Mouse (Mus musculus) G1E-ER4 (cell line): ENCODE measurements around the gene Enox1. TPM values are rescaled to one million over a fixed set of nuclear protein-coding genes. Genes with fewer than 3 reads are reported as not detected.

Experiments
- GATA1 ChIP-seq: IDR thresholded peaks from one replicate; pipeline ENCODE4 v1.8.0; 2012; ENCODE audit warnings: low read length, inconsistent platforms
- polyA plus RNA-seq: library from polyadenylated mRNA; stranded (reverse); fragments of >175 nt; gene quantifications from 2 replicates; pipeline ENCODE4 v1.2.3, GENCODE M21; 2012

The Enox1 gene
- polyA plus RNA-seq, 1 experiment = not detected

DNA sequence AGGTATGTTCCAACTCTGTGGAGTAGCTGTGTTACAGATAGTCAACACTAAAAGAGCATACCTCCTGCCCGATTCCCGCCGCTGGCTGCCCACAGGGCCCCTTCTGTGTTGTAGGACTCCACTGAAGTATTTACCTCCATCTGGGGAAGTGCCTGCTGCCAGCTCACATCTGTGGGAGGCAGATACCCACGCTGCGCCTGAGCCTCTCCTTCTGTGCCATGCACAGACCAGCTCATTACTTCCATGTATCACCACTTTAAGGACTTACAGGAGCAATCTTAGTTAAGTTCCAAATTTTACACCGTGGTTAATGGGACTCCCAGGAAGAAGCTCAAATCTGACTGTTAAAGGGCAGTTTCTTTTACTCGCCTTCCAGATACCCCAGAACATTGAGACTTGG, 23.7 kb downstream of the Enox1 start:
- TF ChIP-seq GATA1 = no peak

DNA sequence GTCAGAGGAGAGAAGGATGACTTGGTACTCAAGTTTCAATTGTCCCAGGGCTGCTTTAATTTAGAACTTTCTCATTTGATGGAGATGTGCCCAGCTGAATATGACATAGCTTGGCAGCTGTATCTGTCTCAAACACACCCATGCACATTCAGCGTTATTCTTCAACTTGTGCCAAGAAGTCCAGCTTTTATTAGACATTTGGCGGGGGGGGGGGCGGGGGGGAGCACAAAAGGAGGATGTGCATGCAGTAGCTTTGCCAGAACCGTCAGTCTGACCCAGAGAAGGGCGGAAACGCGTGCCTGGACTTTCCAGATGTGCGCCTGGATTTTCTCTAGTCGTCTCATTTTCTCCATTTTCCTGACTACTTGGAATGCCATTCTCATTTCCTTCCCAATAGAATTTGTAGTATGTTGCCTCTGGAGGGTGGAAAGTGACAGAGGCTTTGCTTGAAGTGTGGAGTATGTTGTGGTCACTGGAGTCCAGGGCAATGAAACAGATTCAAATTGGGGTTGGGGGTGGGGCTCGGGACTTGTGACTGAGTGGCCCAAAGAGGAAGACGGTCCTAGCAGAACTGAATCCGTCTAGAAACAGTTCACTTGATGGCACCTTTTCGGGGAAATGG, 24.3 kb downstream of the Enox1 start:
- TF ChIP-seq GATA1 = no peak

DNA sequence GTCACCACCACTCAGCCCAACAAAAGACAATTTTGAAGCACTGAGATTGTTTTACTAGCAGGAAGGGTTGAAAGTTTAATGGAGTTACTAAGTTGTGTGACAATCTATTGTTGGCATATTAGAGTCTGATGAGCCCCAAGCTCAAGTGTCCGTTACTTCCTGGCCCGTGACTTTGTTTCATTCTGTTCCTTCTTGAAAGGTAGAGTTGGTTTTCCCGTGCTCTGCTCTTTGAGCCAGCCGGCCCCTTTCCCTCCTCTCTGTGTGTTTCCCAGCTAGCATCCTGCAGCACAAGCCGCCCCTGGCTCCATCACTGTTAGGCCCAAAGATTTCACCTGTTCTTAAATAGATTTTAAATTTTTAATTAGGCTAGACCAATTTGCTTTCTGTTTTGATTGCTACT, 26.9 kb downstream of the Enox1 start:
- TF ChIP-seq GATA1 = no peak

DNA sequence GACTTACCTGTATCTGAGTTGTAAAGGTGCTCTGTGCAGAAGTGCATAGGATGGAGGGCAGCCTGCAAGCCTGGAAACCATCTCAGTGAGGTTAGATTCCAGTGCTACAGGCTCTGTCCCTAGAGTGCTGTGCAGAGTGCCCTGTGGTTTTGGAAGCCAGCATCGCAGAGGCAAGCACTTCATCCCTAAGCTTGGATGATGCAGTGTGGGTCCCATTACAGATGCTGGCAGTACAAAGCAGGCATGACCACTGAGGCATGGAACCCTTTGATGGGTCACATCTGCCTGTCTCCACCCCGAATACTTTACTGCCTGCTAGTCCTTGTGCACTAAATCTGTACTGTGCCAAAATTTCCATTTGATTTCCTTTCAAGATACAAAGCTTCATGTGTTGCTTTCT, 33.6 kb downstream of the Enox1 start:
- no peak for TF ChIP-seq GATA1

DNA sequence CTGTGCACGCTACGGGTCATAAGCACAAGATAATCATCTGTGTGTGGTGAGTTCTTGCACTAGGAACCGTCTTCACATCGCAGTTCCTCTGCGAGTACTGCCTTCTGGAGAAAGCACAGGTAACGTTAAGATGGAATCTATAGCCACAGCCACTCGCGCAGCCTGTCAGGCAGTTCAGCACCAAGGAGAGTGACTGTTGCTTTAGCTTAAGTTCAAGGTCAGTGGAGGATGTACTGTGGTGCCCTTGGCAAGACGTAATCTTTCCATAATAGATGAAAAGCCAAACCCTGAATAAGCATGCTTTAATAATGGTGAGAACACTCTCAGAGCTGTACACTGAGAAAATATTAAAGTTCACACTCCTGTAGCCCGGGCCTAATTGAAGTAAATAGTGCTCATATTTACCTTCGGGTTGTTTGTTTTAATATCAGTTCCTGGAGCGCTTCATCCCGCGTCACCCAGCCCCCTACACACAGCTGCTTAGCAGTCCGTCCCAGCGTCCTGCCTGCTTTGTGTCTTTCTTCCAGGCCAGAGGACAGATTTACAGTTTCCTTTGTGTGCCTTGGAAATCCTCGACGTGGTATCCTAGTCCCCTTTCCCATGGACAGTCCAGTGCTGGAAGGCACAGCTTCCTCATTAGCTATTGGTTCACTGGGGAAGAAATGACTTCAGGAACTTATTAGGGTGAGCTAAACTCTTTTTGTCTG, 38.9 kb downstream of the Enox1 start:
- no peak for TF ChIP-seq GATA1

DNA sequence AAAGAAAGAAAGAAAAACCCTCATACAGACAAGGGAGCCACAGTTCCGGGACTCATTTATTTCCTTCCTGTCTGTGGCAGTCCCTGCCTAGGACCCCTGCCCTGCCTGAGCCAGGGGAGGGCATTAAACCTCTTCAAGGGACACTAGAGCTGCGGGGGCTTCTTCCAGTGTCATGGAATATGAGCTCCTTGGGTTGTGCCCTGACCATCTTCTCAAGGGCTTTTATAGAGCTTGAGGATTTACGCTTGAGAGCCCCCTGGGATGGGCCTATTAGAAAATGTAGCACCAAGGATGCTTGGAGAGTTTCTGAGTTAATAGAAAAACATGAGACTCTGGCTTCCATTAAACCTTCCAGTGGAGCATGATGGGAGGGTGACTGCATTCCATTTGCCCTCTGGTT, 39.7 kb downstream of the Enox1 start:
- no peak for TF ChIP-seq GATA1

DNA sequence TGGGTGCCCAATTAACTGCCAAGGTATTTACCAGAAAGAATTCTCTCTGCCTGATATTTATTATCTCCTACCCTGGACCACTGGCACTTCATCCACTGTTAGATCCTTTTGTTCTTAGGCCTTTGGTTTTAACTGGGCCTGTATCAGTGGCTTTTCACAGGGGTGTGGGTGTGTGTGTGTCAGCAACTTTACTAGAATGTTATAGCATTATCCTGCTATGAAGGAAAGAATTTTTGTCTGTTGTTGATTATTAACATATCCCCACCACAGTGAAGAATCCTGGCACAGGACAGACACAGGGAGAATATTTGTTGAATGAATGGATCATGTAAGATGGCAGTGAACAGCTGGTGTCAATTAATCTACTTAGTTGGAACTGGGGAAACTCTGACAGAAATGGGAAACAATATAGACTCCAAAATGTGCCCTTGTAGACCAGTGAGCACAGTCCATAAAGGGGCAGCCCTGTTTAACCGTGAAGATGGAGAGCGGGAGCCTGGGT, 40.9 kb downstream of the Enox1 start:
- TF ChIP-seq GATA1 = no peak

DNA sequence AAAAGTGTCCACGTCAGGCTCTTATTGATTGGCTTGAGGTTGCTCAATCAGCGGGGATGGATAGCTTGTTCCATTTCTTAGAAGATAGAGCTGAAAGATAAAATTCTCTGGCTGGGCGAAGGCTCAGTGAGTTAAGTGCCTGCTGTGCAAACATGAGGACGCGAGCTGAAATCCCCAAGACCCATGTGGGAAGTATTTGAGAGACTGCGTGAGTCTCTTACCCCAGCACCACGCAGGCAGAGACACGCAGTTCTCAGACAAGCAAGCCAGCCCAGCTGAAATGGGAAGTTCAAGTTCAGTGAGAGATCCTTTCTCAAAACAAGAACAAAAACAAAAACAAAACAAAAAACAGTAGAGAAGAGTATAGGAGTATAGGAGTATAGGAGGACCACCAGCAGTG, 54.3 kb downstream of the Enox1 start:
- TF ChIP-seq GATA1 = no peak

DNA sequence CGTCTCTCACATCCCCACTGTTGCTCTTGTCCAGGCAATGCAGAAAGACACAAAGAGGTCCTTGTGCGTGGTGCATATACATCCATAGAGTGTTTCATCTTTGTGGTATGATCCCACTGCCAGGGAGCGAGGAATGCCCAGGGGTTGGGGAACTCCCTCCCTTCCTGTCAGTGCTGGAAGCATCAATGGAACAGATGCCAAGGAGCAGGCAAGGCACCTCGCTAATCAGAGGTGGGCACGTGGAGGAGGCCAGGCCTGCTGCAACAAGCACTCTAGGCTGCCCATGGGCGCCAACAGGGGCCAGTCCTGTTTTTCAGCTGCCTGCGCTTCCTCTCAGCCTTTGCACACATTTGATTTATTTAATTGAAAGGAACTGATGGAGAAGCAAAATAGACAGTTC, 56.6 kb downstream of the Enox1 start:
- TF ChIP-seq GATA1 = no peak

DNA sequence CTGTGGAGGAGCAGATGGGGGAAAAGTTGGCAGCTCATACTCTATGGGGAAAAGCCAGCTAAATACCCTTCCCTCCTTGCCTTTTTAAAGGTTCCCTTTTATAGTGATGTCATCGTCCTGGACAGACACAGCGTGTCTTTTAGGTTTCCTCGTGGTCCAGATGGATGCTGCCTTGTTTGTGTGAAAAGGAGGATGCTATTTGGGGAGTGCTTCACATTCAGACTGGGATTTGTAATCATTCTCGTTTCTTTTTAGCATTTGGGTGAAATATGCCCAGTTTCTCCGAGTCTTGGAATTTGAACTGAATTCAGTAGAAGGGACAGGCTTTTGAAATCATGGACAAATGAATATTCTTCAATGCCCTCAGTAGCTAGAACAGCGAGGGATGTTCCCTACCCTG, 58.3 kb downstream of the Enox1 start:
- no peak for TF ChIP-seq GATA1

DNA sequence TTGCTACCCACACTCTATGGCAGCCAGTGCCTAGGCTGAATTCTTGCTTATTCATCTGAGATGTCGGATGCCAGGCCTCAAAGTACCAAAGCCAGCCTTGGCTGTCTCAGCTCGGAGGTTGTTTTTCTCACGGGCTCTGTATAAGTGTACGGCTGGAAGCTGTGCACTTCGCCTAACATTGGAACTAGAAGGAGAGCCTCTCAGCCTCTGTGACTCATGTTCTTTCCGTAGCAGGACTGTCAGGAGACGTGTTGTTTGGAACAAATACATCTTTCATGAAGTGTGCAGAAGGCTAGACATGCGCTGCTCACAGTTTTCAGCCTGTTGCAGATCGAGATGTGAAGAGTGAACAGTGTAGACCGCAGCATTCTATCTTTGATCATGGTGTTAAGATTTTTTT, 68.8 kb downstream of the Enox1 start:
- TF ChIP-seq GATA1 = no peak

DNA sequence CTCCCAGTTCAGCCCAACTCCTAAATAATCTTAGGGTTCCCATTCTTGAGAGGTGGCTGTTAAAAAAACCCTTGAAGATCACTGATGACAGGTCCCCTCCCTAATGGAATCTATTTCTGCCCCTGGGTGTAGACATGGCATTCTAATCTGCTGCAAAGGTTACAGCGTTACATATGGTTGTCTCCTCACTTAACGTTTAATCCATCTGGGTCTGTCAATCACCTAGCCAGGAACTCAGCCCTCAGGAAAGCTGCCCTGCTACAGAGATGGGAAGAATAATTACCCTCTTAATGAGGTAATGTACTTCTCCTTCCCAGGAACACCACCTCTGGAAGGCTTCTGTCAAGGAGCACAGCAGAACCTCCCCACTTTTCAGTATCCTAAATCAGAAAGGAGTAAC, 82.2 kb downstream of the Enox1 start:
- TF ChIP-seq GATA1 = no peak

DNA sequence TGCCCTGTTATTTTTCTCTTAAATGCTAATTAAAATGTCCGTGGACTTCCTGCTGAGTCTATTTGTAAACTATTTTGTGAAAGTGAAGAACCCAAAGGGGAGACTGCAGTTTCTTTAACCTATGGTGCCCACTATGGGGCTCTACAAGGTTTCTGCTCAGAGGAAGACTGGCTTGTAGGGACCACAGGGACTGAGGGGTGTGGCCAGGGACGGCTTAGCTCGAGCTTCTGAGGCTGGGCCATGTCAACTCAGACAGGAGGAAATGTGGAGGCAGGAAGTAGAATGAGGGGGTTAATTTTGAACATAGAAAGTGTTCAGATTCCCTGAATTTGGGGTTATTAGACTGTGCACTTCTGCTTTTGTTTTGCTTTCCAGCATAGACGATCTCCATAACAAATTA, 82.8 kb downstream of the Enox1 start:
- no peak for TF ChIP-seq GATA1

DNA sequence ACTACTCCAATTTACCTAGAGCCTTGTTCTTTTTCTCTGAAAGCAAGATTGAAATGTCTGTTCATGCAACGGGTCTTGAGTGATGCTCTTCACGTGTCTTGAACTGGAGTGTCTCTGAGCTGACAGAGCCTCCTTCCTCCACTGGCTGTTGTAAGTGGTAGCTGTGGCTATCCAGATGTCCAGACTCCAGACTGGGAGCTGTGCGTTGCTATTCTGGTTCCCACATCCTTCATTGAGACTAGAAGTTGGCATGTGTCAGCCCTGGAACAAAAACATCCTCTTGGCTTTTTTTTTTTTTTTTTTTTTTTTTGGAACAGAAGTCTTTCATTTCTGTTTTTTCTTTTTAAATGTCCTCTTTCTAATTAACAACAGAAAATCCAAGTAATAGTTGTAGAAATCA, 90.4 kb downstream of the Enox1 start:
- no peak for TF ChIP-seq GATA1

DNA sequence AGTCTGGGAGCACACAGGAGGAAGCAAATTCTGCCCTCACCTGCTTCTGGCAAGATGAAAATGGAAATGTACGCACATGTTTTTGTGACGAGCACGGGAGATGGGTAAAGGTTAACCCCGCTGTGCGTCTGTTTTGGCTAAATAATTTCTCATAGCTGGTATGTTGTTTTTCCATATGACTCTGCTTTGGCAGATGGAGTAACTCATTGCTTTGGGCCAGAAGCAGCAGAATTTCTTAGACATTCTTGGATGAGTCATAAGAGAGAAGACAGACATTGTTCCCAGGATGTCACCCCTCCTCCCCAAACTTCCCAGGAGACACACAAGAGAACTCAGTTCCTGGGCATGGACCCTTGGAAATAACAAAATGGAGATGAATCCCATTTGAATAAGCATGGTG, 91.9 kb downstream of the Enox1 start:
- TF ChIP-seq GATA1 = no peak

DNA sequence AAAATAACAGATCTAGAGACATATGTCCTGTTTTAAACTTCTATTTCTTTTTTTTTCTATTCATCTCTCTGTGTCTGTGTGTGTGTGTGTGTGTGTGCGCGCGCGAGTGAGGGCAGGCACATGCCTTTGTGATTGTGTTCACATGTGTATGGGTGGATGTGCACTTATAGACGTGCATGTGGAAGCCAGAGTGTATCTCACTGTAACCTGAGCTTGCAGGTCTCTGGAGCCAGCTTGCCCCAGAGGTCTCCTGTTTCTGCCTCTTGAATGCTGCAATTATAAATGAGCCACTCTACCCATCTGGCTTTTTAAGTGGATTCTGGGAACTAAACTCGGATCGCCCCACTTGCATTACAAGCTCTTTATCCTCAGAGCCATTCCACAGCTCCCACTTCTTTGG, 92.4 kb downstream of the Enox1 start:
- TF ChIP-seq GATA1 = no peak

DNA sequence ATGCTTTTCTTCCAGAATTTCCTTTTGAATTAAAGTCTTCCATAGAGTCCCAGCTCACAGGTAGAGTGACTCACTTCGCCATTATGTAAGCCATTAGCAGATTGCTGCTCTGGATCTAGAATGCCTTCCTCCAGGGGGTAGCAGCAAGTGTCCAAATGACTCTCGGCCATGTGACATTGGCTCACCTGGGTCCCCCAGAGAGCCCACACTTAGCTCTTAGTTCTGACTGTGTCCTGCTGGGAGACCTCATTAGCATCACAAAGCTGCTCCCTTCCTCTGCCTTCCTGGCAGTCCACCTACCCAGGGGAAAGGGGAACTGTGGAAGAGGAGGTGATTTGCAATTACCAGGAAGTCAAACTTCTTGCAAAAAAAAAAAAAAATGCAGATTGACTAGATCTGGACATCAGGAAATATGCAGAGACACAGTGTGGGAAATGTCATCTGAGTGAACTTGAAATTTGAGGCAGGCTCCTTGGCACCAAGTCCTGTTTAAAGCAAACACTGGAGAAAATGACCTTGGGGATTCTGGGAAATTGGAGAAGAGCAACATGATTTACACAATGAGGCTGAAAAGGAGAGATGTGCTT, 94.2 kb downstream of the Enox1 start:
- TF ChIP-seq GATA1 = no peak
